Comparison of ENCODE assay signal across 19 mouse cellular contexts in genomic region chr5:112466331-112466730, GRCm38 (mm10). TPM values are rescaled to one million over a fixed set of nuclear protein-coding genes. Genes with fewer than 3 reads are reported as not detected.
A peak's percentile ranks its signal among the peaks of the same experiment; 100 is the strongest.
DNase-seq lines count a peak whose midpoint lies in the region; ATAC-seq and TF ChIP-seq lines count a peak whose summit lies in the region.
"Had no signal": no experiment of that assay in that cellular context is flagged by ENCODE, and none has a peak within 500 bp of the region (broad histone marks: within the 10 kb centered on the region; RNA-seq: fewer than 3 reads in every experiment).

No protein-coding gene starts in this region.

- peak; percentile 39 for DNase-seq in forebrain, embryonic 14.5 days (ENCODE audit: low spot score)
- no peak for DNase-seq in forebrain, postnatal 0 days
- DNase-seq in left cerebral cortex, postnatal 4 days = peak; percentile 57
- no peak for DNase-seq in left cerebral cortex, adult 9 months (ENCODE audit: low spot score in 2 of 2)
- DNase-seq in adrenal gland, postnatal 14 days = peak; percentile 64
- peak; percentile 11 for DNase-seq in lung, postnatal 14 days
- no peak for DNase-seq in cerebellum, adult 9-10 months
- no peak for DNase-seq in ovary, postnatal 10 days (ENCODE audit: low spot score)
- DNase-seq: gastrocnemius, postnatal 10 days; layer of hippocampus, postnatal 36 days; thymus, postnatal 14 days had no signal

- peak overlapping the region; percentile 23; the same call in 1 of the 2 replicates for H3K27ac ChIP-seq in forebrain, embryonic 14.5 days (ENCODE audit: low read depth, low read length)
- no peak overlapping the region for H3K27ac ChIP-seq in forebrain, postnatal 0 days (ENCODE audit: low read depth, low read length)
- H3K27ac ChIP-seq: kidney, embryonic 15.5 days; limb, embryonic 15.5 days; macrophage had no signal

- H3K4me1 ChIP-seq in forebrain, embryonic 14.5 days (ENCODE audit: control insufficient read depth, insufficient read depth, low read length) = no peaks in the 10 kb centered on the region
- no peaks in the 10 kb centered on the region for H3K4me1 ChIP-seq in forebrain, postnatal 0 days (ENCODE audit: insufficient read depth)
- H3K4me1 ChIP-seq: heart, embryonic 12.5 days had no signal

- H3K9me3 ChIP-seq in forebrain, embryonic 14.5 days (replicated peaks; ENCODE audit: control insufficient read depth, low read length) = no peaks in the 10 kb centered on the region
- H3K9me3 ChIP-seq in forebrain, postnatal 0 days (ENCODE audit: low read length) = no peaks in the 10 kb centered on the region
- H3K9me3 ChIP-seq: heart, embryonic 12.5 days; kidney, embryonic 15.5 days; limb, embryonic 15.5 days had no signal

- no peak overlapping the region for H3K4me3 ChIP-seq in forebrain, embryonic 14.5 days (ENCODE audit: low read depth, low read length)
- no peak overlapping the region for H3K4me3 ChIP-seq in forebrain, postnatal 0 days (ENCODE audit: low read depth, low read length)
- H3K4me3 ChIP-seq: erythroblast, embryonic 14.5 days; heart, embryonic 12.5 days; kidney, embryonic 15.5 days; limb, embryonic 15.5 days had no signal

- ATAC-seq in forebrain, embryonic 14.5 days = no peak
- ATAC-seq in forebrain, postnatal 0 days = no peak

- no peak overlapping the region for H3K9ac ChIP-seq in forebrain, embryonic 14.5 days (ENCODE audit: low read length)
- no peak overlapping the region for H3K9ac ChIP-seq in forebrain, postnatal 0 days
- H3K9ac ChIP-seq: heart, embryonic 12.5 days; kidney, embryonic 15.5 days; limb, embryonic 15.5 days had no signal

- no peaks in the 10 kb centered on the region for H3K27me3 ChIP-seq in forebrain, embryonic 14.5 days (replicated peaks; ENCODE audit: control insufficient read depth, insufficient read depth, low read length)
- no peaks in the 10 kb centered on the region for H3K27me3 ChIP-seq in forebrain, postnatal 0 days (ENCODE audit: insufficient read depth, low read length)

- whole genome bisulfite sequencing in forebrain, embryonic 14.5 days = 68% methylated on average over 6 of the region's 6 CpGs
- WGBS in forebrain, postnatal 0 days = 42% methylated on average over 6 of the region's 6 CpGs

- intact Hi-C loops in left cerebral cortex, postnatal 4 days (cut with DNase I) = no loop called here

- H3K4me2 ChIP-seq in forebrain, embryonic 14.5 days (ENCODE audit: low read length) = no peak overlapping the region
- no peak overlapping the region for H3K4me2 ChIP-seq in forebrain, postnatal 0 days (ENCODE audit: low read depth)
- H3K4me2 ChIP-seq: heart, embryonic 12.5 days; kidney, embryonic 15.5 days; limb, embryonic 15.5 days had no signal

- peaks cover 17% of the 10 kb centered on the region; the same call in 1 of the 2 replicates for H3K36me3 ChIP-seq in forebrain, embryonic 14.5 days (ENCODE audit: control insufficient read depth, insufficient read depth, low read length)
- H3K36me3 ChIP-seq in forebrain, postnatal 0 days (ENCODE audit: insufficient read depth) = peaks cover 19% of the 10 kb centered on the region; the same call in 1 of the 2 replicates
- H3K36me3 ChIP-seq: G1E; heart, embryonic 12.5 days; kidney, embryonic 15.5 days; limb, embryonic 15.5 days had no signal

- TF ChIP-seq CTCF in forebrain, postnatal 0 days (IDR thresholded peaks at IDR 0.05; ENCODE audit: low read depth) = no peak

RNA-seq across cellular contexts. Expression of gene Gm6588, which starts 17.1 kb away (rescaled TPM):
- polyA plus RNA-seq in forebrain, embryonic 14.5 days (2014; fragmentation: Nextera tagmentation; extraction: Ambion mirVana) = 0.09 and 0.27 TPM in 2 replicates
- not detected in 2 replicates for total RNA-seq in forebrain, postnatal 0 days (2014; rRNA removed)
- 0.11 TPM in 1 of 2 replicates, not detected in the other for polyA plus RNA-seq in forebrain, postnatal 0 days (2015; fragmentation: Nextera tagmentation; extraction: Ambion mirVana)
- not detected for total RNA-seq in left cerebral cortex, postnatal 4 days (2021)
- total RNA-seq in adrenal gland, postnatal 14 days (2021) = not detected in 2 replicates
- total RNA-seq: gastrocnemius, postnatal 10 days; layer of hippocampus, postnatal 36 days had no signal
- polyA plus RNA-seq: C2C12; erythroblast, embryonic 14.5 days; G1E; heart, embryonic 12.5 days; kidney, embryonic 15.5 days; macrophage; stomach, embryonic 14.5 days had no signal

Comparison
In these comparisons a context has a peak if more than half of its experiments do, and no peak if none do; other contexts are left out.
1. DNase-seq: peak in forebrain, embryonic 14.5 days (single experiment), left cerebral cortex, postnatal 4 days (single experiment), adrenal gland, postnatal 14 days (single experiment) and lung, postnatal 14 days (single experiment); none in forebrain, postnatal 0 days (single experiment), left cerebral cortex, adult 9 months (0 of 2), cerebellum, adult 9-10 months (single experiment) and ovary, postnatal 10 days (single experiment).